9 mouse cellular contexts compared by ENCODE assay signal in the genomic region with DNA sequence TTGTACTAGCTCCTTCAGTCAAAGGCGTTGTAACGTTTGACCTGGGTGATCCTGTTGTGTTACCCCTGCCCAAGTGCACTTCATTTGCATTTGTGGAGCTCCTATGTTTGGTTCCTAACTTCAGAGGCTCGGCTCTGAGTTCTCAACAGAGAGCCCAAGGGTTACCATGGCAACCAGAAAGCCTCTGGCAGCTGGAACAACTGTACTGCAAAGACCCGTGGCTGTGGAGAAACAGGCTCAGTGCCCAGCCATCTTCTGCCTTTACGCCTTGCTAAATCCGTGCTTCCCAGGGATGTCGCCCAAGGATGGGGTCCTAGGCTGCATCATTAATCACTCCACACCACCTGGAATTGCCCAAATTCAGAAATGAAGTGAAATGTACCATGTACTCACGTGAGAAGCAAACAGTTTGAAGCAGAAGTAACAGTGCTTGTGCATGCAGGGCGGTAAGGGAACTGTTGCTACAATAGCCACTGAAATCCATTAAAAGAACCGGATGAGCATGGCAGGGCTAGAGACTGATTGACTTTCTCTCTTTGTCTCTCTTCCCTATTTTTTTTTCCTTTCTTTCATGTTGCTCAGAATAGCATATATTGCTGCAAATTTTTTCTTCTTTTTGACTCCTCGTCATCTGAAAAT. TPM values are rescaled to one million over a fixed set of nuclear protein-coding genes. Genes with fewer than 3 reads are reported as not detected.
A peak's percentile ranks its signal among the peaks of the same experiment; 100 is the strongest.
DNase-seq lines count a peak whose midpoint lies in the region; ATAC-seq lines count a peak whose summit lies in the region.
"Had no signal": no experiment of that assay in that cellular context is flagged by ENCODE, and none has a peak within 500 bp of the region (broad histone marks: within the 10 kb centered on the region; RNA-seq: fewer than 3 reads in every experiment).

No protein-coding gene starts in this region.

- H3K9me3 ChIP-seq in heart, embryonic 10.5 days = no peaks in the 10 kb centered on the region
- no peaks in the 10 kb centered on the region; the same call in 1 of the 2 replicates for H3K9me3 ChIP-seq in neural tube, embryonic 13.5 days

- H3K9ac ChIP-seq in neural tube, embryonic 13.5 days = peak overlapping the region; percentile 49; the same call in 1 of the 2 replicates

- H3K36me3 ChIP-seq in heart, embryonic 10.5 days = no peaks in the 10 kb centered on the region
- no peaks in the 10 kb centered on the region for H3K36me3 ChIP-seq in neural tube, embryonic 13.5 days

- no peaks in the 10 kb centered on the region for H3K27me3 ChIP-seq in heart, embryonic 10.5 days (ENCODE audit: insufficient read depth, poor library complexity, severe bottlenecking)
- H3K27me3 ChIP-seq in neural tube, embryonic 13.5 days = no peaks in the 10 kb centered on the region

- ATAC-seq in neural tube, embryonic 13.5 days (ENCODE audit: low read depth) = peak; percentile 97

- peak overlapping the region; percentile 47 for H3K4me3 ChIP-seq in heart, embryonic 10.5 days
- peak overlapping the region; percentile 46 for H3K4me3 ChIP-seq in neural tube, embryonic 13.5 days

- H3K27ac ChIP-seq in heart, embryonic 10.5 days = no peak overlapping the region
- H3K27ac ChIP-seq in neural tube, embryonic 13.5 days (replicated peaks) = peak overlapping the region; percentile 63

- 20% methylated on average over 11 of the region's 11 CpGs for WGBS in heart, embryonic 10.5 days
- WGBS in neural tube, embryonic 13.5 days = 3% methylated on average over 11 of the region's 11 CpGs

- H3K4me2 ChIP-seq in neural tube, embryonic 13.5 days = peak overlapping the region; percentile 71

- DNase-seq in heart, embryonic 10.5 days (ENCODE audit: low spot score) = no peak
- no peak for DNase-seq in heart, postnatal 10 days
- DNase-seq in adrenal gland, postnatal 10 days = peak; percentile 47
- DNase-seq in forelimb bud, embryonic 11.5 days (ENCODE audit: low read depth, low spot score) = peak; percentile 85
- DNase-seq in layer of hippocampus, postnatal 36 days = peak; percentile 31 to 41
- no peak for DNase-seq in spleen, adult 12 weeks (ENCODE audit: low spot score)
- no peak for DNase-seq in urinary bladder, postnatal 14 days (ENCODE audit: low spot score)

- H3K4me1 ChIP-seq in heart, embryonic 10.5 days = no peaks in the 10 kb centered on the region
- H3K4me1 ChIP-seq in neural tube, embryonic 13.5 days (replicated peaks) = peaks cover 8% of the 10 kb centered on the region; the same call in 1 of the 2 replicates

- intact Hi-C loops in heart, postnatal 10 days (cut with DNase I) = no loop called here

RNA-seq across cellular contexts. Expression of a gene that starts 0.8 kb away (rescaled TPM):
- not detected in 2 replicates for polyA plus RNA-seq in heart, embryonic 10.5 days (2016; fragmentation: Nextera tagmentation; extraction: Ambion mirVana)
- total RNA-seq in heart, postnatal 10 days (2021) = not detected
- total RNA-seq in adrenal gland, postnatal 10 days (2021) = not detected
- 10 to 100 TPM; 13.5 to 14.8 TPM for total RNA-seq in layer of hippocampus, postnatal 36 days (2021)
- 6.8 and 7.0 TPM in 2 replicates for polyA plus RNA-seq in neural tube, embryonic 13.5 days (2015; fragmentation: Nextera tagmentation; extraction: Ambion mirVana)
- total RNA-seq: hematopoietic stem cell, adult 5-6 weeks had no signal

Comparison
In these comparisons a context has a peak if more than half of its experiments do, and no peak if none do; other contexts are left out.
1. DNase-seq: peak in adrenal gland, postnatal 10 days (single experiment), forelimb bud, embryonic 11.5 days (single experiment) and layer of hippocampus, postnatal 36 days (2 of 2); none in heart, embryonic 10.5 days (single experiment), heart, postnatal 10 days (0 of 2), spleen, adult 12 weeks (single experiment) and urinary bladder, postnatal 14 days (single experiment).
2. RNA of a gene that starts 0.8 kb away (total RNA-seq): 13.5 to 14.8 TPM in layer of hippocampus, postnatal 36 days; not detected in adrenal gland, postnatal 10 days and not detected in heart, postnatal 10 days; every median in the first group is over 10 times any median in the second.